26 mouse cellular contexts compared by ENCODE assay signal in genomic region chr2:116433481-116433880, GRCm38 (mm10).
"Had no signal": no experiment of that assay in that cellular context is flagged by ENCODE, and none has a peak within 500 bp of the region (broad histone marks: within the 10 kb centered on the region; RNA-seq: fewer than 3 reads in every experiment).

No protein-coding gene starts in this region.

- H3K27me3 ChIP-seq: heart, embryonic 12.5 days; hindbrain, embryonic 12.5 days; intestine, embryonic 15.5 days; limb, embryonic 12.5 days had no signal

- H3K4me1 ChIP-seq: heart, embryonic 10.5 days; heart, embryonic 12.5 days; hindbrain, embryonic 10.5 days; hindbrain, embryonic 12.5 days; intestine, embryonic 15.5 days; limb, embryonic 10.5 days; limb, embryonic 12.5 days had no signal

- H3K36me3 ChIP-seq: heart, embryonic 10.5 days; heart, embryonic 12.5 days; hindbrain, embryonic 10.5 days; hindbrain, embryonic 12.5 days; intestine, embryonic 15.5 days; limb, embryonic 10.5 days; limb, embryonic 12.5 days had no signal

- DNase-seq: gastrocnemius, adult 2 months; gastrocnemius, postnatal 10 days; gastrocnemius, postnatal 25 days; heart, adult 18-20 months; heart, postnatal 10 days; heart, postnatal 4 days; kidney, adult 18-20 months; kidney, adult 8-10 months; kidney, postnatal 10 days; kidney, postnatal 25 days; kidney, postnatal 4 days; liver had no signal

- H3K9me3 ChIP-seq: heart, embryonic 10.5 days; heart, embryonic 12.5 days; hindbrain, embryonic 10.5 days; hindbrain, embryonic 12.5 days; intestine, embryonic 15.5 days; limb, embryonic 10.5 days; limb, embryonic 12.5 days had no signal

- H3K4me2 ChIP-seq: heart, embryonic 12.5 days; hindbrain, embryonic 12.5 days; hindbrain, embryonic 14.5 days; intestine, embryonic 15.5 days; limb, embryonic 12.5 days; liver, embryonic 11.5 days had no signal

- H3K9ac ChIP-seq: heart, embryonic 12.5 days; hindbrain, embryonic 12.5 days; hindbrain, embryonic 14.5 days; intestine, embryonic 15.5 days; limb, embryonic 12.5 days had no signal

- H3K27ac ChIP-seq: gastrocnemius, adult 2 months; heart, embryonic 10.5 days; hindbrain, embryonic 10.5 days; hindbrain, embryonic 12.5 days; hindbrain, embryonic 14.5 days; intestine, embryonic 15.5 days; layer of hippocampus, adult 2 months; left cerebral cortex, adult 2 months; limb, embryonic 10.5 days; limb, embryonic 12.5 days had no signal

- ATAC-seq: hindbrain, embryonic 16.5 days; inflammation-experienced regulatory T-cells, adult 6 months; intestine, embryonic 15.5 days; intestine, postnatal 0 days had no signal

- H3K4me3 ChIP-seq: gastrocnemius, adult 2 months; heart, embryonic 10.5 days; heart, embryonic 12.5 days; hindbrain, embryonic 10.5 days; hindbrain, embryonic 12.5 days; intestine, embryonic 15.5 days; layer of hippocampus, adult 2 months; left cerebral cortex, adult 2 months; limb, embryonic 10.5 days; limb, embryonic 12.5 days had no signal
